Mouse (Mus musculus): ENCODE measurements around the gene Ak4.
"Not testable (repeated sequence)": the region's sequence is repeated elsewhere in the genome, so short reads cannot be mapped to it uniquely, and the experiment has no call there.

Ak4 gene

DNA sequence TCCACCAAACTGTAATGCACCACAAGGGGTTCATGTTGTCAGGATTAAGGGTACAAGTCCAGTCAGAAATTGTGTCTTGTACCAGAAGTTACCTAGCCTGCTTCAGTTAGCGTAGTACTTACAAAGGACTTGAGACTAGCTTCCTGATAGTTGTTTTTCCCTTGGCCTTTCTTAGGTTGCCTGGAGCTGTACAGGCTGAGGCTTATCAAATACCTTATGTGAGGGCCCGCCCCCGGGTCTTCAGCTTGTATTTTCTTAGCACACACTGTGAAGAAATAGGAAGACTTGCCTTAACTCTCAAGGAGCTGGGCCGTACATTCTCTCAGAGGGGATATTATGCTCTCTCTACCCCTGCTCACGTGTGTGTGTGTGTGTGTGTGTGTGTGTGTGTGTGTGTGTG is 4.5 kb downstream of the Ak4 start:
- in situ Hi-C loops (cut with MboI), result no loop called here

DNA sequence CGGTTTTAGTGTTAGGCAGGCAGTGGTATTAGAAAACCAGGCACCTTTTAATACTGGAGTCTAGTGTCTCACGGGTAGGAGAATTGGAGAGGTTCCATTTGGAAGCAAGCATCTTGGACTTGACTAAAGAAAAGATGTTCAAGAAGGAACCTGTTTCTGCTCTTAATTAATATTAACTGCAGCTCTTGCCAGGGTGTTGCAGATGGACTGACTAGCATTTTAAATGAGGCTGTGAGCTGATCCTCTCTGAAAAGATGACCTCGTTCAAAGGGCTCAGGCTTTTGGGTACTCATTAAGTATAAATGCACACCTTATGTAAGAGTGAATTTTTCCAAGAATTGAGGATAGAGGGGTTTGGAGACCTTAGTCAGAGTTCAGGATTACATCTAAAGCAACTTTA is 5.4 kb downstream of the Ak4 start:
- in situ Hi-C loops (cut with MboI), result no loop called here

- in situ Hi-C loops (cut with MboI), result no loop called here
Observed at GRCm38 (mm10) chr4:101425119-101425518, 6.0 kb downstream of the Ak4 start.

GRCm38 (mm10) chr4:101425666-101426065 is 6.6 kb downstream of the Ak4 start:
- in situ Hi-C loops (cut with MboI), result no loop called here

GRCm38 (mm10) chr4:101426566-101426965 is 7.5 kb downstream of the Ak4 start:
- in situ Hi-C loops (cut with MboI), result no loop called here

- in situ Hi-C loops (cut with MboI), result no loop called here
Observed at GRCm38 (mm10) chr4:101427886-101428680, 9.0 kb downstream of the Ak4 start.

DNA sequence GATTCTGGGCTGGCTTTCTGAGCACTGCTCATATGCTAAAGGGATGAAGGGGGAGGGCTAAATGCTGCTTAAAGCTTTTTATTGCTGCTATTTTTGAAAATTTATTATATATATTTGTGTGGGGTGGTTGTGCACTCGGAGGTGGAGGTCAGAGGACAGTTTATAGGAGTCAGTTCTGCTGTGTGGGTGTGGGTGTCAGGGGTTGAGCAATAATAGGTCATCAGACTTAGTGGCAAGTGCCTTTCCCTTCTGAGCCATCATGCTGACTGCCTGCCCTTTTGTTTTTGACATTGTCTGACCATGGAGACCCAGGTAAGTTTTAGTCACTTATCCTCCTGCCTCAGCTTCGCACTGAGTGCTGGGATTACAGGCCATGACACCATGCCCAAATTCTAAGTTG is 10.0 kb downstream of the Ak4 start:
- in situ Hi-C loops (cut with MboI), result no loop called here

DNA sequence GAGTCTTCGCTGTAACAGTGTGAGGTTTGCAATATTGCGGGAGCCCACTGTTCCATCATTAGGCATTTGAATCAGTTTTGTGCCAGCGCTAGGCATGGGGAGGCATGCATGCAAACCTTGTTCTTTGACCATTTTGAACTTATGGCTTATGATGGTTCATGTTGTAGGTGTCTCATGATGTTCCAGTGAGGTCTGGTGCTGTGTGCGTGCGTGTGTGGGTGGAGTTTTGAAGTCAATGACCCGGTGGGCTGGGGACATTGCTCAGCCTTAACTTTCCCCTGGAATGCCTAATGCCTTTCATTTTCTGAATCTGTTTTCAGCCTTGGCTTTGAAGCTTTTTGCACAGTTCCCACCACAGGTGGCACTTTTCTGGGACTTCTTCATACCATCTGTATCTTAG is 10.9 kb downstream of the Ak4 start:
- in situ Hi-C loops (cut with MboI), result no loop called here

DNA sequence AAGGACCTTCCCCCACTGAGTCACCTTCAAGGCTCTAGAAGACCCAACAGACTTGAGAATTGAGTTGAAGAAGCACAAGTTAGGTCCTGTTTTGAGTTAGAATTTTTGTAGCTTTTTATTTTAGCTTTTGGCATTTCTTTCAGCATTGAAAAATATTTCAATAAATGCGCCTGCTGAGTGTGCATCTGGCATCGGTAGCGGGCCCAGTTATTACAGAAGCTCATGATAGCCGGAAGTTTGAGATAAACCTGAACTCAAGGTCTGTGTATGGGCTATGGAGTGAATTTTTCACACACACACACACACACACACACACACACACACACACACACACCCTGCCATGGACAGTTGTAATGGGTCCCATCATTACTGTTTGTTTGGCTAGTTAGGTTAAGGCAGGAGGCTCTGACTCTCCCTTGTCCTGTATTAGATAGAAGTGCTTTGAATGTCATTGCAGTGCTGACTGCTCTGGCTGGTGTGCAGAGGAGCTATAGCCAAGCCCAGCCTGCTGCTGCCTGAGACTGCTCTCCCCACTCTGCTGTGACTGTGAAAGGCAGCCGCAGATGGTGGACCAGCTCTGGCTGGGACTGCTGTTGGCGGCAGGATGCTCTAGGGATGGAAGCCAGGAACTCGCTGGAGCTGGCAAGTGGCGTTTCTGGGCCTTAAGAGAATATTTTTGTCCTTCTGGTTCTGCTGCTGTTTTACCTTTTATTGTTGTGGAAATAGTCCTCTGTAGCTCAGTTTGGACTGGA is 17.9 kb downstream of the Ak4 start:
- in situ Hi-C loops (cut with MboI), result no loop called here

DNA sequence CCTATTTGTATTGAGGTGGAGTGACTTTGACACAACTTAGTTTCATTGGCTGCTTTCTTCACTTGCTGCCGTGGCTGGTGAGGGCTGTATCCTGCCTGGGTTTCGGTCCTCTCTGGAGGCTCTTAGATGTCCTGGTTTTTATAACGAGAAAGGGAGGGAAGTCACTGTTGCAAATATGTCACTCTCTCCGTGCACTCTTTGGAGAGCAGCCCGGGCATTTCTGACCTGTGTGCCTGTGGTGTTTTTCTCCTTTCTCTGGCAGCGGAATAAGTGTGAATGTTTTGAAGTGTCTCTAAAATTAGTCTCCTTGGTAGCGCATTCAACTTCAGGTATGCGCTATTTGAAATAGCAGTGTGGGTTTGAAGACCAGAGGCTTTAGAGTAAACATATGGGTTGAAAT is 19.2 kb downstream of the Ak4 start:
- in situ Hi-C loops (cut with MboI), result no loop called here

GRCm38 (mm10) chr4:101439738-101440389 is 20.8 kb downstream of the Ak4 start:
- in situ Hi-C loops (cut with MboI), result no loop called here

- in situ Hi-C loops (cut with MboI), result no loop called here
Observed at GRCm38 (mm10) chr4:101442791-101443190, 23.7 kb downstream of the Ak4 start.

- in situ Hi-C loops (cut with MboI), result no loop called here
Observed at GRCm38 (mm10) chr4:101443419-101443991, 24.4 kb downstream of the Ak4 start.

DNA sequence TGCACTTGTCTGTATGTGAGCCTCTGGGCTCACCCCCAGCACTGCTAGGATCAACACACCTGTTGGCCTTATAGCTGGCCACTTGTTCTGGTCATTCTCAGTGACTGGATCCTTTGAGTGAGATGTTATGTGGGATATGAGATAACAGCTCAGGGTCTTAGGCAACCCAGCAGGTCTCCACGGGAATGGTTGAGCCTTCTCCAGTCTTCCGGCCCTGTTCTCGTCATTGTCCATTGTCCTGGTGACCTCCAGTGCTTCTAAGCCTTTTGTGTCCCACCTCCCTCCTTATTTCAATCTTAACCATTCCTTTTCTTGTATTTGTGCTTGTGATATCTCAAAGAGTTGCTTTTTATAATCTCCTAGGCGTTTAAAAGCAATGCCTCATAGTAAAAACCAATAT is 26.6 kb downstream of the Ak4 start:
- in situ Hi-C loops (cut with MboI), result no loop called here

DNA sequence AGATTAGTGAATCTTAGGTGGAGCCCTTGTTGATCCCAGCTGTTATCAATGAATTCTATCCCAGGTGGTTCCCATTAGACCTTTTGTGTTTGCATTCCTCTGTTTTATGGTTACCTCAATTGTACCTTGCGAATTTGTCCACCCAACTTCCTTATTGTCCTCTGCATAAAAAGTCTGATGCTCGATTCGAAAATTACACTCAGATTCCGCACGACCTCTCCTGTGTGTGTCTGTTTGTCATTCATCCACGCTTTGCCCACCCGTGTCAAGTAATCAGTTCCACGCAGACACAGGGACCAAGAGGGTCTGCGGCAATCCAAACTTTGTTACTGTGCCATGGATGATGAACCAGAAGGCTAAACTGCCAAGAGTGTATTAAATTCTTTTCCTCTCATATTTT is 27.5 kb downstream of the Ak4 start:
- in situ Hi-C loops (cut with MboI), result not testable (repeated sequence)

DNA sequence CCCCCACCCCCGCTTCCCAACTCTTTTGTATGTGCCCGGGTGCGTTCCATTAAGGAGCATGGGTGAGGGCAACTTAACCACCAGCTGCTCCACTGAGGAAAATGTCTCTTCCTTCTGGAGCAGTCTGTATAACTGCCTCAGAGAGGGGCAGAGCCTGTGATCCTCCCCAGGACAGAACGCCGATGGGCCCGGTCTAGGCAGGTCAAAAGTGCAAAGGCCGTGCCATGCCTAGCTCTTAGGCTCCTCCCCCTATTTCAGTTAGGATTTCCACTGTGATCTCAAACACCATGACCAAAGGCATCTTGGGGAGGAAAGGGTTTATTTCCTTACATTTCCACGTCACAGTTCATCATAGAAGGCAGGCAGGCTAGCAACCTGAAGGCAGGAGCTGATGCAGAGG is 29.6 kb downstream of the Ak4 start:
- in situ Hi-C loops (cut with MboI), result no loop called here

DNA sequence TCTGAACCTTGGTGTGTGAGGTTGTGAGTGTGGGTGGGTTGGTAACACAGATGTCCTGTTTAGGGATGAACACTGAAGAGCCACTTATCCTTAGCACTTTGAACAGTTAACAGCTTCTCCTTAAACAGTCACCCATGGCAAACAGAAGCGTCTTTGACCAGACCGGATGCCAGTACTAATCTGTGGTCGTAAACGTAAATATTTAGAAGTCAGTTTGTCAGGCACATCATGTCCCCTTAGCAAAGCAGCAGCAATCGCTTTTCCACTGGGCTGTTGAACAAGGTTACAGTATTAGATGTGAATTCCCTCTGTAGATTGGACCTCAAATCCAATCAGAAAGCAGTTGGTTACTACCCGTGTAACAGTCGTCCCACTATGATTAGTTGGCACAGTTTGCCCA is 30.3 kb downstream of the Ak4 start:
- in situ Hi-C loops (cut with MboI), result no loop called here

- in situ Hi-C loops (cut with MboI), result no loop called here
Observed at GRCm38 (mm10) chr4:101450150-101450780, 31.2 kb downstream of the Ak4 start.

GRCm38 (mm10) chr4:101451089-101451488 is 32.0 kb downstream of the Ak4 start:
- in situ Hi-C loops (cut with MboI), result no loop called here

DNA sequence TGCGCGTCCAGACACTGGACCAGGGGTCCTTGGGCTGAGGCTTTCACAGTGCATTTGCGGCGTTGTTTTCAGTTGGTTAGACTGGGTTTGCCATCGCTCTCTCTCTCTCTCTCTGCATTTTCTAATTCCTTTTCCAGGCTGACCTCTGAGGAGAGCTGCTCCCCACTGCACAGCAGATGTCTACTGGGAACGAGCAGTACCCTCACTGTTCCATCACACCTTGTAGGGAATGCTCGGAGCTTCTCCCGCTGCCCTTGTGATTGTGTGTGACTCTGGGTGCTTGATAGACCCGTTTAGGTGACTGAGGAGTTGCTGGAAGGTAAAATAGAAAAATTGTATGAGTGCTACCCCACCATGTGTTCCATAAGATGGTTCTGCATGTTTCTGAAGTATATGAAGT is 33.8 kb downstream of the Ak4 start:
- in situ Hi-C loops (cut with MboI), result no loop called here

DNA sequence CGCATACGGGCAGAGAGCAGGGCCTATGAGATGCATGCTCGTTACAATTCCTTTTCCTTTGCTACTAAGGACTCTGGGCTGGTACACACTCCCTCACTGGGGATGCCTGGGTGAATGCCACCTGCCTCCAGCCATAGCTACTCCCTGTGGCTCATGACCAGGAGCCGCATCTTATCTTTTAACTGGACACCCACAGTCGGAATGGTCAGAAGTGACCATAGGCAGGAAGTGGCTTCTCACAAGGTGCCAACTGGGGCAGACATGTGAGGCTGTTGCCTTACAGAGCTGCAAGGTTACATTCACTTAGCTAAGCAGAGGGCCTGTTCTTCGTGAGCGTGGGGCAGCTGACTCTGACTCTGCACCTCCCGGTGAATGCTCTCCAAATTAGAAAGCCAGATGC is 38.1 kb downstream of the Ak4 start:
- in situ Hi-C loops (cut with MboI), result no loop called here

DNA sequence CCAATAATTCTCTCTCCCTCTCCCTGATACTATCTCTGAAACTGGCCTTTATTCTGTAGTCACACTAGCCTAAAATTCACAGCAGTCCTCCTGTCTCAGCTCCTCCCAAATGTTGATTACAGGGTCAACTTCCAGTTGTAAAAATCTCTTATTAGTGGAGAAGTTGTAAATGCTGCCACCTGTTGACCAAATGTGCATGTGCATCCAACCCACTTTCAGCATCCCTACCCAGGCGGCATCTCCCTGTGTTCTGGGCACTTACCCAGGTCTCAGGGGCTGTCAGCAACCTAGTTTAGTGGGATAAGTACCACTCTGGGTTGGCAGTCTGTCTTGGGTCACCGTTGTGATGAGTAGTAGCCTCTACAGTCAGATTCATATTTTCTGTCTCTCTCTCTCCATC is 39.3 kb downstream of the Ak4 start:
- in situ Hi-C loops (cut with MboI), result no loop called here
